Mouse (Mus musculus) E14TG2a.4 (cell line): ENCODE data around the gene Thoc6.

Experiments used
- H3K27me3 ChIP-seq: 2 replicates; pipeline ENCODE4 v1.6.1; 2014; ENCODE audit warnings: low read length, control low read depth; ENCODE audit not compliant: insufficient read depth
- H3K36me3 ChIP-seq: 2 replicates; pipeline ENCODE4 v1.6.1; 2014; ENCODE audit warnings: low read length, control low read depth; ENCODE audit not compliant: insufficient read depth
- H3K4me1 ChIP-seq: replicated peaks from 2 replicates; pipeline ENCODE4 v1.6.1; 2014; ENCODE audit warnings: low read depth, low read length, control low read depth
- H3K4me3 ChIP-seq: replicated peaks from 2 replicates; pipeline ENCODE4 v1.5.1; 2014; ENCODE audit warnings: mild to moderate bottlenecking, low read length
- H3K9me3 ChIP-seq: 2 replicates; pipeline ENCODE4 v1.6.1; 2014; ENCODE audit warnings: low read length, control low read depth
- CTCF ChIP-seq: conservative IDR thresholded peaks from 2 replicates; pipeline ENCODE4 v1.5.1; 2014; ENCODE audit warnings: low read length
- NANOG ChIP-seq: IDR thresholded peaks from 2 replicates; pipeline ENCODE4 v1.6.1; 2014; ENCODE audit warnings: borderline replicate concordance, low read length, mixed read lengths
- POU5F1 ChIP-seq: IDR thresholded peaks from 2 replicates; pipeline ENCODE4 v1.6.1; 2014; ENCODE audit warnings: low read length, borderline replicate concordance

Gene Thoc6

DNA sequence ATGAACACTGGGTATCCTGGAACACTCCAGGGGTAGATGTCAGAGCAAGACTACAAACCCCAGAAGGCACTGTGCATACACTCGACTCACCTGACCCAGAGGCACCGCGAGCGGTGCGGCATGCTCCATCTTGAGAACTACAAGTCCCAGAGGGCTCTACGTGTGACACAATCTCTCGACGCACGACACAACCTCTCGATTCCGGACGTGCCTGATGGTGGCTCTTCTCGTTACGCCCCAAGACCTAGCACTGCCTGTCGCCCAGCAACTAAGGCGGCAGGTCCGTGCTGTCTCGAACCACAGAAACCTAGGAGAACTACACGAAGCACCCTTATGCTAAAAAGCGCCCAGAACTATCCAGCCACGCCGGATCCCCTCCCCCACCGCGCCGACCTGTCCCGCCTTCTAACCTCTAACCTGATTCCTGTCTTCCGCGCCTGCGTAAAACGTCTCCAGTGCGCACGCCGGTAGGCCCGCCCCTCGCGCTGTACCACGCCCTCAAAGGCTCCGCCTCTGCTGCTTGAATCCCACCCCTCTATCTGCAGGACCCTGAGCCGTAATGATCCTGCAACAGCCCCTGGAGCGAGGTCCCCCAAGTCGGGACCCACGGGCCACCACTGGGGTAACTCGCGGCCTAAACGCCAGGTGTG lies at the start of gene Thoc6, which contains the start of gene Hcfc1r1:
TSS of gene Thoc6 (minus strand) at position 459 of the 650 bp plus-strand sequence.
TSS of gene Hcfc1r1 (plus strand) at position 173 of the 650 bp plus-strand sequence.
- Histone ChIP-seq H3K36me3 (peaks cover 43% of the 10 kb centered on the region), H3K4me1 (peaks cover 88% of the 10 kb centered on the region), H3K9me3 (no peaks in the 10 kb centered on the region), H3K4me3 (peak within 1 kb of the TSS; percentile 89), H3K27me3 (peaks cover 19% of the 10 kb centered on the region)
- no peak for TF ChIP-seq CTCF
- TF ChIP-seq NANOG: no peak
- no peak for TF ChIP-seq POU5F1

DNA sequence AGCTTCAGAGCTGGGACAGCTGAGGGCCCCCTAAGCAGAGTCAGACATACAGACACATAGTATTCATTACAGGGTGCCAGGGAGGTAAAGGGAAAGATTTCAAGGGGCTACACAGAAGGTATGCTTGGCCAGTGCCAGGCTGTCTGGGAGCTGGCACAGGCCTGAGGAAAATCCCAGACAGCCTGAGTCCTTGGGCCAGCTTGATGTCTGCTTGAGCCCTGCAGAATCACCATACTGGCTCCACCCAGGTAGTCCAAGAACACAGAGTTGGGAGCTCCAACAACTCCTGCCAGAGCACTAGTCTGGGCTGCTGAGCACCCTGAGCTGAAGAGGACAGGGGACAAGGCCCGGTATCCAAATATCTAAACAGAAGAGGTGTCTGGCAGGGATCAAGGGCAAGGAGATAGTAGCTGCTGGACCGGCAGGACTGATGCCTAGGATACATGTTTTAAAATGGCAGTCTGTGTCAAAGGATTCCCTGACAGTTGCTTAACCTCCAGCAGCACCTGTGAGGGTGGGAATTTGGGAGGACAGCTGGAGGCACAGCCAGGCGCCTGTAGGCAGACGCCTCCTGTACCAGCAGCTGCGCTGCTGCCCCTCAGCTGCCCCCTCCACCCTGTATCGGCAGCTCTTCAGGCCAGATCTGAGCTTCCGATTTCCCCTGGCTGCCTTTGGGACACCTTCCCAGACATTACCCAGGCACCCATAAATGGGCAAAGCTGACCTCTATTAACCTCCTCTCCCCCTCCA lies 48.9 kb upstream of the Thoc6 start, which contains the start of gene 1520401A03Rik:
TSS of gene 1520401A03Rik (minus strand) at position 408 of the 750 bp plus-strand sequence.
- no peaks in the 10 kb centered on the region for H3K36me3 ChIP-seq
- H3K4me3 ChIP-seq: no peak within 1 kb of the TSS
- H3K27me3 ChIP-seq: peaks cover 56% of the 10 kb centered on the region
- H3K9me3 ChIP-seq: no peaks in the 10 kb centered on the region
- H3K4me1 ChIP-seq: peaks cover 25% of the 10 kb centered on the region
- TF ChIP-seq NANOG (no peak), CTCF (no peak), POU5F1 (no peak)

DNA sequence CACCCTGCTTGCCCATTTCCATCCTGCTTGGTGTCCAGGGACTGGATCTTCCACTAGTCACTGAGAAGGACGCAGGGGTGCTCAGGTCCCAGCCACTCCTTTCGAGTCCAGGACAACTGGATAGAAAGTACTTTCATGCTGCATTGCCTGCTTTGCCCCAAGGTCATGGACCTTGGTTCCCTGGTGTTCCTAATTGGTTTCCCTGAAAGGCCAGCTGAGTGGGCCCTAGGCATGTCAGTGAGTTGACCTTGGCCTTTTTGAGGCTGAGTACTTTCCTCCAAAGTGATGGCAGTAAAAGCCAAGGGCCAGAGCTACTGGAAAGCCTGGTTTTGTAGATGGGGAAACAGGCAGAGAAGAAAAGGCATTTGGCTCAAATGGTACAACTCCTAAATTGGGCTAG lies 48.2 kb upstream of the Thoc6 start:
- Histone ChIP-seq H3K4me1 (peaks cover 22% of the 10 kb centered on the region), H3K9me3 (no peaks in the 10 kb centered on the region), H3K36me3 (no peaks in the 10 kb centered on the region), H3K27me3 (peaks cover 56% of the 10 kb centered on the region), H3K4me3 (no peak overlapping the region)
- TF ChIP-seq NANOG (no peak), POU5F1 (no peak), CTCF (no peak)

DNA sequence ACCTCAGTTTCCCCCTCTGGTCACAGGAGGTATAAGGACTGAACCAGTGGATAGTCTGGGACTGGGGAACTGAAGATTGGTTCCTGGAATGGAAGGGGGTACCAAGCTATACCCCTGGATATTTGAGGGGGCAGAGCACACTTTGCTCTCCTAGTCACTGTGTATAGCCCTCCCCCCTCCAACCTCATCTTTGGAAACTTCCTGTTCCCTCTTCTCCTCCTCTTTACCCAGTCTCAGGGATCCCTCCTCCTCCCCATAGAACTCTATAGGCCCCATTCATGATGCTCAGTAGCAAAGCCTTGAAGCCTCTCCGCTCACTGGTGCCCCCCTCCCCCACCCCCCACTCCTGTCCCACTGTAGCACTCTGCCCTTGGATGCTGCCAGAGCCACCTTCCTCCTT lies 45.8 kb upstream of the Thoc6 start:
- Histone ChIP-seq H3K4me3 (no peak overlapping the region), H3K9me3 (no peaks in the 10 kb centered on the region), H3K27me3 (peaks cover 56% of the 10 kb centered on the region), H3K4me1 (peaks cover 14% of the 10 kb centered on the region; the same call in 1 of the 2 replicates), H3K36me3 (no peaks in the 10 kb centered on the region)
- no peak for TF ChIP-seq NANOG
- TF ChIP-seq CTCF: no peak
- TF ChIP-seq POU5F1: no peak

DNA sequence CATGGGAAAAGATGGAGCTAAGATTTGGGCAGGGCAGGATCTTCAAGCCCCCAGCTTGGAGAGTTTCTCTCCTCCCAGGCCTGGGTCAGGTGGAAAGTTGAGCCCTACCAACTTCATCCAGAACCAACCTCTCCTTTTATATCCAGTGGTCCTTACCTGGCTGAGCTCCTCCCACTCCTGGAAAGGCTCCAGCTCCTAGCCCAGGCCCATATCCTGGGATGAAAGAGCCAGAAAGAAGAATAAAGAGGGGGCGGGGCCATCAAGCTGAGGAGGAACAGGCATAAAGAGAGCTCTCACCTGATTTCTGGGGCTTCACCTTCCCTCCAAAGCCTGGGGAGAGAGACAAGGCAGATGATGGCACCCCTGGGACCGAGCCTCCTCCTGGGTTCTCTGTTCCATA lies 43.3 kb upstream of the Thoc6 start:
- Histone ChIP-seq H3K27me3 (peaks cover 67% of the 10 kb centered on the region), H3K4me3 (no peak overlapping the region)
- no peak for TF ChIP-seq POU5F1
- no peak for TF ChIP-seq CTCF
- no peak for TF ChIP-seq NANOG

DNA sequence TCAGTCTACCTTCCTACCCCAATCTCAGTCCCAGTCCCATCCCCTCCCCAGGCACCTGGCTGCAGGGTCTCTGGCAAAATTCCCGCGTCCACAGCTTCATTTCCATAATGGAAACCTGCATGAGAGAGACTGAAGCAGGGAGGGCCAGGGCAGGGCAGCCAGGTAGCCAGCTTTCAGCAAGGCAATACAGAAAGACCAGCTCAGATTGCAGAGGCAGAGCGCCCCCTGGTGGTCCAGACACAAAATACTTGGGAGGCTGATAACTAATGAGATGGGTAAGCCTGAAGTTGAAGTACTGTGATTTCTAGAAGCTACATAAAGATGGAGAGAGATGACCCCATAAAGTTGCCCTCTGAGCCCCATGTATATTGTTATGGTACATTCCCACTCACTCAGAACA lies 32.5 kb upstream of the Thoc6 start:
- peaks cover 35% of the 10 kb centered on the region for H3K27me3 ChIP-seq
- TF ChIP-seq NANOG: no peak
- no peak for TF ChIP-seq POU5F1
- peak; percentile 91 for TF ChIP-seq CTCF

More for the DNA sequence above, 43.3 kb upstream of the Thoc6 start:
- H3K36me3 ChIP-seq: no peaks in the 10 kb centered on the region
- H3K4me1 ChIP-seq: peaks cover 13% of the 10 kb centered on the region; the same call in 1 of the 2 replicates
- no peaks in the 10 kb centered on the region for H3K9me3 ChIP-seq

DNA sequence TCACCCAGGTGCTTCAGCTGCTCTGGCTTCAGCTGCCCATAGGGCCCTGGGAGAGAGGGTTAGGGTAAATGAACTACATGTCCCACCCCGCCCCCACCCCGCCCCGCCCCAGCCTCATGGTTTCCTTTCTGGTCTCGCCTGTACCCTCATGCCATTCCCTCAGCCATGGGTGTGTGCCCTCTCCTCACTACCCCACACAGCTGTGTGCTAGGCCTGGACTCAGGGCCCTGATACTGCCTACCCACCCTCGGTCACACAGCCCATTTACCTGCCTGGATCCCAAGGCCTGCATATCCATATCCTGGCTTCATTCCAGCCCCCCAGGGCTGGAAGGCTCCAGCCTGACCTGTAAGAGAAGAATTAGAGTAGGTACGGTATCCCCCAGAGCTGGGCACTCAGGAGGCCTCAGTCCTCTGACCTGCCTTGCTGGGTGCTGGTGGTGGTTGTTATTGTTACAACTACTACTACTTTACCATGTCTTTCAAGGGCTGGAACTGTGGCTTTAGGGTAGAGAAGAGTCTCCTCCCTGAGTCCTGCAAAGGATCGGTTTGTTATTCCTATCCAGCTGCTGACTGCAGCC lies 31.9 kb upstream of the Thoc6 start:
- Histone ChIP-seq H3K4me3 (no peak overlapping the region), H3K27me3 (peaks cover 40% of the 10 kb centered on the region), H3K9me3 (no peaks in the 10 kb centered on the region), H3K4me1 (peaks cover 27% of the 10 kb centered on the region), H3K36me3 (no peaks in the 10 kb centered on the region)
- TF ChIP-seq NANOG: no peak
- no peak for TF ChIP-seq CTCF
- TF ChIP-seq POU5F1: no peak

More for the DNA sequence above, 32.5 kb upstream of the Thoc6 start:
- Histone ChIP-seq H3K4me1 (peaks cover 32% of the 10 kb centered on the region), H3K9me3 (no peaks in the 10 kb centered on the region), H3K36me3 (no peaks in the 10 kb centered on the region), H3K4me3 (no peak overlapping the region)

DNA sequence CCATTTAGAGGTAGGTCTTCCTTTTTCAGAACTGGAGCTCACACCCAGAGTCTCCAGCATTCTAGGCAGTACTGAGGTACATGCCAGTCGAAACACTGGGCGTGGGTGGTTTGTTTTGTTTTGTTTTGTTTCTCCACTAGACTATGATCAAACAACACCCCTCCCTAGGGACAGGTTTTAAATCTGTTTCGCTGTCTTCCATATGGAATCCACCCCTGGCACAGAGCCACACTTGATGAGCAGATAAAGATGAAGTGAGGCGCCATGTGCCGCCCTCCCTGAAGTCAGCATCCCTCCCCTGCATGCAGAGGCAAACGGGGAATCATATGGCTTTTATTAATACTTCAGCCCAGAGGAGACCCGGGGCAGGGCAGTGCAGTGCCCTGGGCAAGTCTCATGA lies 31.1 kb upstream of the Thoc6 start:
- TF ChIP-seq POU5F1 (no peak), CTCF (no peak), NANOG (no peak)
- Histone ChIP-seq H3K36me3 (no peaks in the 10 kb centered on the region), H3K9me3 (no peaks in the 10 kb centered on the region), H3K4me1 (peaks cover 22% of the 10 kb centered on the region), H3K27me3 (peaks cover 31% of the 10 kb centered on the region), H3K4me3 (peak overlapping the region; percentile 23; the same call in 1 of the 2 replicates)
